Mouse (Mus musculus) heart, postnatal 0 days (tissue): ENCODE data around the gene Sema3a. TPM values are rescaled to one million over a fixed set of nuclear protein-coding genes. Genes with fewer than 3 reads are reported as not detected.

ENCODE experiments used
- ATAC-seq: fragments of 200-750 bp; cut with Nextera tagmentation; 2 replicates; pipeline ENCODE4 v1.8.0; 2017; ENCODE audit warnings: low read depth, moderate number of reproducible peaks, moderate library complexity; ENCODE audit not compliant: insufficient read depth
- DNase-seq: peaks from one replicate; pipeline ENCODE4 v3.0.0-alpha.2; 2016; ENCODE audit warnings: low spot score
- H3K27ac ChIP-seq: fragments of 300-500 bp; sonication (generic); 2 replicates; pipeline ENCODE4 v1.5.1; 2014; ENCODE audit warnings: low read depth, mild to moderate bottlenecking
- H3K27me3 ChIP-seq: fragments of 300-500 bp; sonication (generic); 2 replicates; pipeline ENCODE4 v1.6.1; 2014; ENCODE audit warnings: low read length, mixed read lengths; ENCODE audit not compliant: control insufficient read depth, insufficient read depth
- H3K36me3 ChIP-seq: fragments of 300-500 bp; sonication (generic); replicated peaks from 2 replicates; pipeline ENCODE4 v1.6.1; 2014; ENCODE audit warnings: low read length, mixed read lengths; ENCODE audit not compliant: control insufficient read depth, insufficient read depth
- H3K4me1 ChIP-seq: fragments of 300-500 bp; sonication (generic); 2 replicates; pipeline ENCODE4 v1.6.1; 2014; ENCODE audit warnings: antibody characterized with exemption; ENCODE audit not compliant: control insufficient read depth, insufficient read depth
- H3K4me2 ChIP-seq: fragments of 300-500 bp; sonication (generic); 2 replicates; pipeline ENCODE4 v1.6.1; 2014; ENCODE audit warnings: low read depth, mild to moderate bottlenecking, low read length, moderate library complexity
- H3K4me3 ChIP-seq: fragments of 300-500 bp; sonication (generic); 2 replicates; pipeline ENCODE4 v1.5.1; 2014; ENCODE audit warnings: low read depth, low read length
- H3K9ac ChIP-seq: fragments of 300-500 bp; sonication (generic); replicated peaks from 2 replicates; pipeline ENCODE4 v1.6.1; 2014; ENCODE audit warnings: low read depth, low read length, mixed read lengths
- H3K9me3 ChIP-seq: fragments of 300-500 bp; sonication (generic); replicated peaks from 2 replicates; pipeline ENCODE4 v1.6.1; 2016; ENCODE audit warnings: low read length; ENCODE audit not compliant: control insufficient read depth
- CTCF ChIP-seq: IDR thresholded peaks from 2 replicates; pipeline ENCODE4 v1.5.1; 2016; ENCODE audit warnings: antibody characterized with exemption, control low read depth, low read depth
- EP300 ChIP-seq: IDR thresholded peaks from 2 replicates; pipeline ENCODE4 v1.6.1; 2016; ENCODE audit warnings: antibody characterized with exemption, low read depth
- WGBS: fragments of 180-500 bp; shearing (Covaris S2); extraction: QIAGEN DNeasy Blood & Tissue Kit; methylation state at CpG from one replicate; pipeline ENCODE4 v1.1.7; 2014; 5-methylcytosine and 5-hydroxymethylcytosine counted together
- polyA plus RNA-seq: library from polyadenylated mRNA; unstranded; fragments of >200 nt; fragmentation: Nextera tagmentation; extraction: Ambion mirVana; gene quantifications from 2 replicates; pipeline ENCODE4 v1.2.1, GENCODE M21; 2015
- total RNA-seq: library from RNA; depleted of rRNA; stranded (reverse); fragments of >200 nt; gene quantifications from 2 replicates; pipeline ENCODE4 v1.2.3, GENCODE M21; 2014; ENCODE audit warnings: low replicate concordance

The Sema3a gene
- total and polyA plus RNA-seq, 2 experiments from 2014 or later = 3.6 to 19.0 TPM

DNA sequence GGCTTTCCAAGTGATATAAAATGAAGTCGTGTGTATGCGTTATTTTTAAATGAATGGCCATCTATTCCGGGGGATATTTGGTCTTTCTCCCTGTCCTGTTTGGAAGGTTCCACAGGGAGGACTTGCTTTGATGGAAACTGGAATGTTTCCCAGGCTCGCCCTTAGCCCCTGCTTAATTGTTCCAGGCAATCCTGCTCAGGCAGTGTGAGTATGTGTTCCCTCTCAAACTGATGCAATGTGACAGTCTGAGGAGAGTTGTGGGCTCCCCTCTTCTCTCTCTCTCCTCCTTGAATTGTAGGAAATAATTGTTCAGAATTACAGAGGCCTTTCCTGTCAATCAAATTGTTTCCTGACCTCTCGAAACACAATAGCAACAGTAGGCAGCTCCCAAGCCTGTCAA lies 202.1 kb downstream of the Sema3a start:
- no peaks in the 10 kb centered on the region for H3K4me1 ChIP-seq
- no peak overlapping the region for H3K27ac ChIP-seq
- no peak for DNase-seq
- no peak for ATAC-seq
- no peaks in the 10 kb centered on the region for H3K27me3 ChIP-seq
- no peaks in the 10 kb centered on the region for H3K9me3 ChIP-seq
- 54% methylated on average over 5 of the region's 5 CpGs for WGBS
- no peak for TF ChIP-seq CTCF
- H3K4me3 ChIP-seq = no peak overlapping the region
- no peak overlapping the region for H3K9ac ChIP-seq
- H3K4me2 ChIP-seq = no peak overlapping the region
- H3K36me3 ChIP-seq = no peaks in the 10 kb centered on the region

- Histone ChIP-seq H3K4me1 (no peaks in the 10 kb centered on the region), H3K4me3 (no peak overlapping the region), H3K36me3 (no peaks in the 10 kb centered on the region), H3K9me3 (no peaks in the 10 kb centered on the region), H3K9ac (no peak overlapping the region), H3K27ac (no peak overlapping the region), H3K27me3 (no peaks in the 10 kb centered on the region), H3K4me2 (no peak overlapping the region)
- ATAC-seq (no peak), DNase-seq (no peak)
- TF ChIP-seq EP300 (no peak), CTCF (no peak)
- 73% methylated on average over 2 of the region's 2 CpGs for WGBS
These were observed 206.2 kb downstream of the Sema3a start for GRCm38 (mm10) chr5:13331412-13331811.

DNA sequence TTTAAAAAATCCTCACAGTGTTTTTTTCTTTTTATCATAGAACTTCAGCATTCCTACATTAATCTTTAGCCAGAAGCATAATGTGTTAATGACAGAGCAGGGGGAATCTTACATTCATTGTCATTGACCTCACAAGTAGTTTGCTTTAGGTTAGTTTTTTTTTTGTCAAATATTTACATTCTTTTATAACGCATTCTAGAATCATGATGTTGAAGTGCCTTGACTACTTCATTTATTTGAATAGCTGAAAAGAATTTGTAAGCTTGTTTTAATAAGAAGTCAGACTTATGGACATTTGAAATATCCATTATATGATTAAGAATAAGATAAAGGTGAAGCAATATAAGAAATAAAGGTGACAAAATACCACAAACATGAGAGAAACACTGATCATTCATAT lies 212.5 kb downstream of the Sema3a start:
- no peak for ATAC-seq
- Histone ChIP-seq H3K4me2 (no peak overlapping the region), H3K27ac (no peak overlapping the region), H3K9me3 (no peaks in the 10 kb centered on the region), H3K9ac (no peak overlapping the region), H3K4me3 (no peak overlapping the region), H3K27me3 (no peaks in the 10 kb centered on the region), H3K36me3 (no peaks in the 10 kb centered on the region), H3K4me1 (no peaks in the 10 kb centered on the region)
- TF ChIP-seq EP300 (no peak), CTCF (no peak)
- no peak for DNase-seq
- 81% methylated on average over 1 of the region's 1 CpGs for WGBS

- Histone ChIP-seq H3K27me3 (no peaks in the 10 kb centered on the region), H3K4me1 (no peaks in the 10 kb centered on the region), H3K4me2 (no peak overlapping the region), H3K36me3 (no peaks in the 10 kb centered on the region), H3K9ac (no peak overlapping the region), H3K9me3 (no peaks in the 10 kb centered on the region), H3K4me3 (no peak overlapping the region), H3K27ac (no peak overlapping the region)
- WGBS = 74% methylated on average over 4 of the region's 4 CpGs
- ATAC-seq = no peak
- no peak for TF ChIP-seq CTCF
- no peak for TF ChIP-seq EP300
- no peak for DNase-seq
These were observed 221.9 kb downstream of the Sema3a start for GRCm38 (mm10) chr5:13347068-13347467.

GRCm38 (mm10) chr5:13351611-13352010 lies 226.4 kb downstream of the Sema3a start:
- H3K4me3 ChIP-seq = no peak overlapping the region
- no peak for DNase-seq
- TF ChIP-seq CTCF = no peak
- no peak for TF ChIP-seq EP300
- H3K4me1 ChIP-seq = no peaks in the 10 kb centered on the region
- H3K4me2 ChIP-seq = no peak overlapping the region
- no peaks in the 10 kb centered on the region for H3K9me3 ChIP-seq
- H3K27me3 ChIP-seq = no peaks in the 10 kb centered on the region
- 47% methylated on average over 4 of the region's 4 CpGs for WGBS
- no peak overlapping the region for H3K27ac ChIP-seq
- H3K36me3 ChIP-seq = no peaks in the 10 kb centered on the region
- no peak overlapping the region for H3K9ac ChIP-seq
- no peak for ATAC-seq

DNA sequence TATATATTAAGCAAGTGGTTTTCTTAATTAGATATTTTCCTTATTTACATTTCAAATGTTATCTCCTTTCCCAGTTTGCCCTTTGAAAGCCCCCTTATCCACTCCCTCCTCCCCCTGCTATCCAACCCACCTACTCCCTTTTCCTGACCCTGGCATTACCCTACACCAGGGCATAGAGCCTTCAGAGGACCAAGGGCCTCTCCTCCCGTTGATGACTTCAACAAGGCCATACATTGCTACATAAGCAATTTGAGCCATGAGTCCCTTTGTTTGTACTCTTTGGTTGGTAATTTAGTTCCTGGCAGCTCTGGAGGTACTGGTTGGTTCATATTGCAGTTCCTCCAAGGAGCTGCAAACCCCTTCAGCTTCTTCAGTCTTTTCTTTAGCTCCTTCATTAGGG lies 227.8 kb downstream of the Sema3a start:
- Histone ChIP-seq H3K9me3 (no peaks in the 10 kb centered on the region), H3K4me2 (no peak overlapping the region), H3K36me3 (no peaks in the 10 kb centered on the region), H3K27me3 (no peaks in the 10 kb centered on the region), H3K27ac (no peak overlapping the region), H3K4me3 (no peak overlapping the region), H3K4me1 (no peaks in the 10 kb centered on the region), H3K9ac (no peak overlapping the region)
- WGBS = 47% methylated on average over 1 of the region's 1 CpGs
- TF ChIP-seq CTCF (no peak), EP300 (no peak)
- no peak for DNase-seq
- no peak for ATAC-seq
